Mouse (Mus musculus) frontal cortex, postnatal 10 days (tissue): ENCODE measurements around the gene Scyl1.

ENCODE experiments used
- DNase-seq, 2 experiments: peaks; one replicate each; pipeline ENCODE4 v3.0.0; 2022; ENCODE audit warnings: low spot score in 2 of 2, mixed read lengths in 1 of 2

Scyl1 gene

DNA sequence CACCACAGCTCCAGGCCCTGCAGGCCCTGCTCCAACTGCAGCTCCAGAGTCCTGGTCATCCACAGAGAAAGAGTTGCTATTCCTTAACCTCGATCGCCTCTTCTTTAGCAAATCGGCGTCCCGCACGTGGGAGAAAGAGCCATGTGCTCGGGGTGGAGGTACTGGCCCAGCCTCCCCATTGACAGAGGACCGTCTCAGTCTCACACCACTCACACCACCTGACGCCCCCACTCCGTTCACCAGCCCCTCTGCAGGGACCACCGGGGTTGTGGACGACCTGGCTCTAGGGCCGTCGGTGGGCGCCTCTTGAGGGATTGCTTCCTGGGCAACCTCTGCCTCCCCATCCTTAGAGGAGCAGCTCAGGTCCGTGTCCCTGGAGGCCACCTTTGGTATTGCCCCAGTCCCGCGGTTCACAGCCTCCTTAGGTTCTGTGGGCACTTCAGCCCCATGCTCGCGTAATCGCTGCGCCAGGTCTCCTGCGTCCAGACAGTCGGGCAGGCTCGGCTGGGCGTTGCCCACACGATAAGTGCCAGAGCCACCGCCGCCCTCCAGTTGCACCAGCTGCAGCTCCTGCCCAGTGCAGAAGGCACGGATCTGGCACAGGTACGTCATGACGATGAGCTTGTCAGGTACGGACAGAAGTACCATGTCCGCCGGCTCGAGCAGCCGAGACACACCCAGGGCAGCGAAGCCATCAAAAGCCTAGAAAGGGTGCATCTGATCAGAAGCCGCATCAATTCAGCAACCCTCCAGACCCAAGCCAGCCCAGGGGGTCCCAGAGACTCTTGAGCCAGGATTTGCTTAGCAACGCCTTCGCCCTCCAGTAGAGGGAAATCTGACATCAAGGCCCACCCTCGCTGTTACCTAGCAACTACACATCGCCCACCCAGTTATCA, 55.2 kb downstream of the Scyl1 start:
- peak in 1 of 2 experiments; percentile 63 for DNase-seq

GRCm38 (mm10) chr19:5713730-5714129, 57.5 kb downstream of the Scyl1 start:
- DNase-seq: no peak

DNA sequence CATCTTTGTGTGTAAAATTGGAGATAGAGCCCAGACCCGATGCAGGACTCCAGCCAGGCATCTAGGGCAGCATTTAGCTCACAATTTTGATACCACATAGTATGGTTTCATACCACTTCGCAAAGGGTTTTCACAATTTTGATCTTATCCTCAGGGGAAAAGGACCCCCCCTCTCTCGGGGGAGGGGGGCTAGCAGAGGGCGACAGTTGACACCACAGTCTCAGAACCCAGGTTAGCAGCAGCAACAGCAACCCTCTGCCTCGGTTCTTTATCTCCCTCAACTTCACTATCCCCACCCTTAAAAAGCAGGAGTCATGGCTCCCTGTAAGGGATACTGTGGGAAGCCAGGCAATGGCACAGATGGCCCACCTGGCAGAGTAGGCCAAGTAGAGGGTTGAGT, 58.0 kb downstream of the Scyl1 start:
- DNase-seq: no peak

DNA sequence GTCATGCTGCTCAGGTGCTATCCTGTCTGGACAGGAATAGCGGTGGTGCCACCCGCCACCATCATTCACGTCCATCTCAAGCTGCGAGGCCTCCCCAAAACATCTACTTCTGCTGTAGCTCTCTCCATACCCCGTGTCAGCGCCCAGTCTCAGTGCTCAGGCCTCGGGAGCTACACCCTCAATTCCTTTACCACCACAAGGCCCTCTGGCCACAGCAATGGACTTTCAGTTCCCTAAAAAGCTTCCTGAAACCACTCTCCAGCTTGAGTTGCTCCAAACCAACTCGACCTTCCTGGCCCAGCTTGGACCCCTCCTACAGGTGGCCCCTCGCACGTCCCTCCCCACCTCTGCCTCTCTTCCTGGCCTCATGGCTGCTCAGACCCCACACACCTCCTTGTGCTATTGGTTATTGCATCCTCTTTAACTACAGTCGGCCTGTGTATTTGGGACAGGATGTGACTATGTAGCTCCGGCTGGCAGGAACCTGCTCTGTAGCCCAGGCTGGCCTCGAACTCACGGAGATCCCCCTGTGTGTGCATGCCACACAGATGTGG, 59.2 kb downstream of the Scyl1 start:
- DNase-seq: no peak

DNA sequence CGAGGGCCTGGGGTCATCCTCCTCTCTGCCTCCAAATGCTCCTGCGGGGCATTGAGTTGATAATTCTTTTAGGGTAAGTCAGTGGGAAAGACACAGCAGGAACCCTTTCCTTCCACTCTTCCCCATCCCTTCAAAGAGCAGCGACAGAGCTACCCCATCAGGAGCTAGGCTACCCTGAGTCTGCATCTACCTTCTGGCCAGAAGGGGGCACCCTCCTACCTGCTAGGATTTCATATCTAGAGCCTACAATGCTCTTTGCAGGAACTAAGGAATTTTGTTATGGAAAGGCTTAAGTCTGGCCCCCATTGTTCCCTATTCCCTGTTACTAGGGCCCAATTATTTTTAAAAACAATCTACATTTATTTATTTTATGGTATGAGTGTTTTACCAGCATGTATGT, 60.0 kb downstream of the Scyl1 start:
- peak in 1 of 2 experiments; percentile 67 for DNase-seq

- no peak for DNase-seq
These were observed 60.6 kb downstream of the Scyl1 start for GRCm38 (mm10) chr19:5710581-5710980.

DNA sequence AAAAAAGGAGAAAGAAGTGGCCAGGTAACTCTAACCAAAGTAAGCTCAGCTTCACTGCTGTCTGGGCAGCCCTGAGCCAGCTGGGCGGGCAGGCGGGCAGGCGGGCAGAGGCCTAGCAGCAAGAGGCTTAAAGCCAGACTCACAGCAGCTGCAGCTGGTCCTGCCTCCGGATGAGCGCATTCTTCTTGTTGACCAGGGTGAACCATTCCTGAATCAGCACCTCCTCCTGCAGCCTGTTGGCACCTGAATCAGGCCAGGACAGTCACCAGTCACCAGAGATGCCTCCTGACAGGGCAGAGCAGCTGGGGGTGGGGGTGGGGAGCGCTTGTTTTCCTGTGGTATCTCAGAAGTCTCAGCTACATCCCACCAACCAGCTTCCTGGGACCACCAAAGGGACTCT, 61.2 kb downstream of the Scyl1 start:
- no peak for DNase-seq
